Mouse (Mus musculus) telencephalon, adult 2 months (tissue): ENCODE measurements around the gene 1700013F07Rik.
"Not testable (repeated sequence)": the region's sequence is repeated elsewhere in the genome, so short reads cannot be mapped to it uniquely, and the experiment has no call there.

Experiments used
- DNase-seq: peaks from one replicate; pipeline ENCODE4 v3.0.0-alpha.2; 2011; ENCODE audit warnings: low read depth, low spot score

Gene 1700013F07Rik

GRCm38 (mm10) chr3:108533951-108534350, at the start of gene 1700013F07Rik:
Gene 1700013F07Rik (plus strand): TSS chr3:108534150.
- no peak for DNase-seq

- DNase-seq: no peak
Observed at GRCm38 (mm10) chr3:108484749-108485148, 49.2 kb upstream of the 1700013F07Rik start.

GRCm38 (mm10) chr3:108489968-108490367, 44.0 kb upstream of the 1700013F07Rik start:
- DNase-seq: no peak

GRCm38 (mm10) chr3:108494861-108495474, 39.0 kb upstream of the 1700013F07Rik start:
- DNase-seq: no peak

GRCm38 (mm10) chr3:108495486-108495885, 38.5 kb upstream of the 1700013F07Rik start:
- no peak for DNase-seq

- DNase-seq: no peak
Observed at GRCm38 (mm10) chr3:108497602-108498001, 36.3 kb upstream of the 1700013F07Rik start.

- no peak for DNase-seq
Observed at GRCm38 (mm10) chr3:108499826-108500225, 34.1 kb upstream of the 1700013F07Rik start.

- not testable (repeated sequence) for DNase-seq
Observed at GRCm38 (mm10) chr3:108501411-108501810, 32.5 kb upstream of the 1700013F07Rik start.

GRCm38 (mm10) chr3:108503908-108504307, 30.0 kb upstream of the 1700013F07Rik start:
- no peak for DNase-seq

- DNase-seq: no peak
Observed at GRCm38 (mm10) chr3:108508745-108509474, 25.0 kb upstream of the 1700013F07Rik start.

- DNase-seq: no peak
Observed at GRCm38 (mm10) chr3:108510156-108510555, 23.8 kb upstream of the 1700013F07Rik start.

- DNase-seq: peak; percentile 21
Observed at GRCm38 (mm10) chr3:108510716-108511483, 23.1 kb upstream of the 1700013F07Rik start.

- DNase-seq: no peak
Observed at GRCm38 (mm10) chr3:108513465-108513864, 20.5 kb upstream of the 1700013F07Rik start.

GRCm38 (mm10) chr3:108518276-108518675, 15.7 kb upstream of the 1700013F07Rik start:
- DNase-seq: no peak

GRCm38 (mm10) chr3:108523415-108523814, 10.5 kb upstream of the 1700013F07Rik start:
- no peak for DNase-seq

GRCm38 (mm10) chr3:108528489-108528888, 5.5 kb upstream of the 1700013F07Rik start:
- no peak for DNase-seq

GRCm38 (mm10) chr3:108533114-108533885, 650 bp upstream of the 1700013F07Rik start:
- no peak for DNase-seq

GRCm38 (mm10) chr3:108535896-108536516, 2.1 kb downstream of the 1700013F07Rik start:
- no peak for DNase-seq

GRCm38 (mm10) chr3:108536517-108537260, 2.7 kb downstream of the 1700013F07Rik start, which contains the start of gene 5330417C22Rik:
Gene 5330417C22Rik (minus strand): TSS chr3:108536536.
- peak; percentile 97 for DNase-seq

GRCm38 (mm10) chr3:108537303-108537702, 3.4 kb downstream of the 1700013F07Rik start:
- peak; percentile 93 for DNase-seq
